Mouse (Mus musculus) C2C12 (cell line): ENCODE measurements at regions not wholly inside any gene's neighbourhood (a gene's known extent, or its start where the extent isn't known, plus 50 kb on each side); places are given as distances from the start of the nearest gene placed in this dataset.

ENCODE experiments used
- CTCF ChIP-seq: IDR thresholded peaks from one replicate; pipeline ENCODE4 v1.5.1; 2011; ENCODE audit not compliant: control insufficient read depth, insufficient read depth, insufficient read length
- FOSL1 ChIP-seq: IDR thresholded peaks from one replicate; pipeline ENCODE4 v1.8.0; 2011; ENCODE audit warnings: mild to moderate bottlenecking, low read length; ENCODE audit not compliant: poor library complexity, insufficient read depth, severe bottlenecking
- MAX ChIP-seq: IDR thresholded peaks from one replicate; pipeline ENCODE4 v1.6.1; 2011; ENCODE audit warnings: mild to moderate bottlenecking, control low read depth
- MYOD1 ChIP-seq: IDR thresholded peaks from one replicate; pipeline ENCODE4 v1.6.1; 2011; ENCODE audit warnings: low read depth; ENCODE audit not compliant: control insufficient read depth, insufficient read length
- MYOG ChIP-seq: IDR thresholded peaks from one replicate; pipeline ENCODE4 v1.6.1; 2011; ENCODE audit not compliant: control insufficient read depth, insufficient read length; ENCODE audit errors: extremely low read depth
- USF1 ChIP-seq: IDR thresholded peaks from one replicate; pipeline ENCODE4 v1.6.1; 2011; ENCODE audit warnings: low read depth, mild to moderate bottlenecking, control low read depth, moderate library complexity

GRCm38 (mm10) chr4:131546422-131547200 lies 291.5 kb downstream of the Ptpru start:
- no peak for TF ChIP-seq CTCF
- no peak for TF ChIP-seq MAX
- no peak for TF ChIP-seq MYOG
- TF ChIP-seq FOSL1 = no peak
- no peak for TF ChIP-seq MYOD1
- TF ChIP-seq USF1 = no peak
